Mouse (Mus musculus) CD4-positive naive resting alpha-beta T cell, adult 57 days (primary cell): Measurements from ENCODE around the gene Trh. TPM values are rescaled to one million over a fixed set of nuclear protein-coding genes. Genes with fewer than 3 reads are reported as not detected.

Experiments
- total RNA-seq: library from RNA; stranded (reverse); gene quantifications from one replicate; pipeline ENCODE4 v1.2.4, GENCODE M21; 2023

Gene Trh
- total RNA-seq: not detected

GRCm38 (mm10) chr6:92244591-92244990 lies at the start of gene Trh:
Gene Trh (minus strand): TSS chr6:92244650.

GRCm38 (mm10) chr6:92214773-92215449 lies 29.5 kb downstream of the Trh start, which contains the start of gene Rbsn:
Gene Rbsn (minus strand): TSS chr6:92214925.

Other genes with a start within 250 kb of the Trh start
- gene Nr2c2, start 153.3 kb downstream of the Trh start, total RNA-seq: 108 TPM
- 14.2 TPM for gene Mrps25, start 60.6 kb downstream of the Trh start, total RNA-seq
- 34.3 TPM for gene Rbsn, start 29.7 kb downstream of the Trh start, total RNA-seq